Mouse (Mus musculus) heart, embryonic 16.5 days (tissue): Measurements from ENCODE around the gene Gch1. TPM values are rescaled to one million over a fixed set of nuclear protein-coding genes. Genes with fewer than 3 reads are reported as not detected.
"Not testable (repeated sequence)": the region's sequence is repeated elsewhere in the genome, so short reads cannot be mapped to it uniquely, and the experiment has no call there.

Experiments used
- ATAC-seq: fragments of 200-750 bp; cut with Nextera tagmentation; replicated peaks from 2 replicates; pipeline ENCODE4 v1.8.0; 2017; ENCODE audit warnings: moderate number of reproducible peaks; ENCODE audit not compliant: insufficient read depth, low FRiP score; ENCODE audit errors: extremely low read depth
- H3K27ac ChIP-seq: fragments of 300-500 bp; sonication (generic); 2 replicates; pipeline ENCODE4 v1.5.1; 2014; ENCODE audit warnings: mild to moderate bottlenecking, low read length, control low read depth, moderate library complexity
- H3K27me3 ChIP-seq: fragments of 300-500 bp; sonication (generic); 2 replicates; pipeline ENCODE4 v1.6.1; 2014; ENCODE audit warnings: low read length, mixed read lengths; ENCODE audit not compliant: control insufficient read depth, insufficient read depth
- H3K36me3 ChIP-seq: fragments of 300-500 bp; sonication (generic); 2 replicates; pipeline ENCODE4 v1.6.1; 2014; ENCODE audit not compliant: control insufficient read depth, insufficient read depth
- H3K4me1 ChIP-seq: fragments of 300-500 bp; sonication (generic); 2 replicates; pipeline ENCODE4 v1.6.1; 2014; ENCODE audit warnings: low read length, mixed read lengths; ENCODE audit not compliant: control insufficient read depth, insufficient read depth
- H3K4me2 ChIP-seq: fragments of 300-500 bp; sonication (generic); 2 replicates; pipeline ENCODE4 v1.6.1; 2014; ENCODE audit warnings: low read depth, mild to moderate bottlenecking, control low read depth, low read length
- H3K4me3 ChIP-seq: fragments of 300-500 bp; sonication (generic); 2 replicates; pipeline ENCODE4 v1.5.1; 2014; ENCODE audit warnings: mild to moderate bottlenecking, control low read depth, low read length
- H3K9ac ChIP-seq: fragments of 300-500 bp; sonication (generic); 2 replicates; pipeline ENCODE4 v1.6.1; 2014; ENCODE audit warnings: low read length, control low read depth
- H3K9me3 ChIP-seq: fragments of 300-500 bp; sonication (generic); replicated peaks from 2 replicates; pipeline ENCODE4 v1.6.1; 2016; ENCODE audit warnings: low read length; ENCODE audit not compliant: control insufficient read depth
- WGBS: fragments of 180-500 bp; shearing (Covaris S2); extraction: QIAGEN DNeasy Blood & Tissue Kit; methylation state at CpG from one replicate; pipeline ENCODE4 v1.1.7; 2014; 5-methylcytosine and 5-hydroxymethylcytosine counted together
- polyA plus RNA-seq: library from polyadenylated mRNA; unstranded; fragments of >200 nt; fragmentation: Nextera tagmentation; extraction: Ambion mirVana; gene quantifications from 2 replicates; pipeline ENCODE4 v1.2.1, GENCODE M21; 2015

Gene Gch1
- polyA plus RNA-seq, 1 experiment from 2014 or later: 7.0 TPM

DNA sequence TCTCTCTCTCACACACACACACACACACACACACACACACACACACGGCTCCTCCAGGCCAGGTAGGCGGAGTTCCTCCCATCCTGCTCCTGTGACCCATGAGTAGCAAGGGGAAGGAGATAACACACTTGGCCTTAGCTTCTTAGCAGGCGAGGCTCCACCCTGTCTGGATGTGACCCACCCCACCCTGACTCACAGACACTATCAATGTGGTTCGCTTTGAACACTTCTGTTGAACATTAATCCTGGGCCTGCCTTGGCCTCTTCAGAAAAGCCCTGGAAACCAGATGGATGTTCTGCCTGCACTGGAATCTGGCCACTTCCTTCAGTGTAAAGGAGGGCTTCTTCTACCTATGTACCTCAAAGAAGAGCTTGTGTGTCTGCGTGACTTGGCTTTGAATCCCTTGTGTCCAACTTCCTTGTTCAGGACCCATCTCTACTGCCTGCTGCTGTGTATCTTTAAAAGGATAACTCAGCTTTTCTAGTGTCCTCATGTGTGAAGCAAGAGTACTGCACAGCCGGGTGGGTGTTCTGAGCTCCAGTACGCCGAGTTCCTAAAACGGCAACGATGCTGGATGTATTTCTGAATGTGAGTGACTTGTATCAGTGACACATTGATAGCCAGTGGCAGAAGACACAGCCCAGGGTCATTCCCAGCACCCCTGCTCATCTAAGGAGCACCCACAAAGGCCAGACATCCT, 73.0 kb downstream of the Gch1 start:
- ATAC-seq: no peak; the same call in 1 of the 2 replicates
- H3K4me2 ChIP-seq: no peak overlapping the region
- no peaks in the 10 kb centered on the region for H3K27me3 ChIP-seq
- H3K36me3 ChIP-seq: no peaks in the 10 kb centered on the region
- H3K4me1 ChIP-seq: no peaks in the 10 kb centered on the region
- H3K9ac ChIP-seq: no peak overlapping the region
- H3K27ac ChIP-seq: no peak overlapping the region
- no peaks in the 10 kb centered on the region for H3K9me3 ChIP-seq
- no peak overlapping the region for H3K4me3 ChIP-seq
- 49% methylated on average over 10 of the region's 10 CpGs for WGBS

DNA sequence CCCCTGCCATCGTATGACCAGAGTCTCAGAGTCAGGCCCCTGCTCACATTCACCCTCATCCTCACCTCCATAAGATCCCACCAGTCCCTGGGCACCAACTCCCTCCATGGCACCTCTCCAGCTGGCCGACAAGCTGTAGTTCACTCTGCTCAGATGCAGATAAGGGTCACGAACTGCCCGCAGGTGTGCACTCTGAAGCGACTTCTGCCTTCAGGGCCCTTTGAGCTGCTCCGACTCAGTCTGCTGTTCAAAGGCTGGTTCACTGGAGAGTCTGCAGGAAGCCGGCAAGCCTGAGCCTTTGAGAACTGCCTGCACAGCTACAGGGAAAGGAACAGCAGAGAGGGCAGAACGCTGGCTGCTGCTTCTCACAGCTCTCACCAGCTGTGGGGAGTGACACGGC, 74.1 kb downstream of the Gch1 start:
- Histone ChIP-seq H3K9me3 (no peaks in the 10 kb centered on the region), H3K9ac (no peak overlapping the region), H3K4me2 (no peak overlapping the region), H3K36me3 (no peaks in the 10 kb centered on the region), H3K4me1 (no peaks in the 10 kb centered on the region), H3K4me3 (no peak overlapping the region), H3K27ac (no peak overlapping the region), H3K27me3 (no peaks in the 10 kb centered on the region)
- peak; percentile 45 for ATAC-seq
- 52% methylated on average over 8 of the region's 9 CpGs for whole genome bisulfite sequencing

DNA sequence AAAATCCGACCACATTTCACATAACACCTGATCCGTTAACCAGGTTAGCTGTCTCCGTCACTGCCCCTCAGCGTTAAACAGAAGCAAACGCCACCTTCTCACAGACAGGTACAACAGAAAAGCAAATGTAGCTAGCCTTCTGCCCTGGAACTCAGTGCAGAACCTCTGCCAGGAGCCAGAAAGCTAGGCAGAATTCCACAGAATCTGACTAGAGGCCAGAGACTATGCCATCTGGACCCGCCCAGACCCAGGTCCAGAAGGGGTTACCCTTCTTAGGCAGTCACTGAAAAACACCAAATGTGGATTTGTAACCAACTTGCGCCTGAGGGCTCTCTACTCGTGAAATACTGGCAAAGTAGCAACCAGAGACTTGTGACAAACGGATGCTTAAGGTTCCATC, 77.9 kb downstream of the Gch1 start:
- Histone ChIP-seq H3K27ac (no peak overlapping the region), H3K4me3 (no peak overlapping the region), H3K9me3 (no peaks in the 10 kb centered on the region), H3K9ac (no peak overlapping the region), H3K4me1 (peaks cover 2% of the 10 kb centered on the region; the same call in 1 of the 2 replicates), H3K36me3 (peaks cover 5% of the 10 kb centered on the region; the same call in 1 of the 2 replicates), H3K4me2 (no peak overlapping the region), H3K27me3 (no peaks in the 10 kb centered on the region)
- ATAC-seq: no peak
- WGBS: 44% methylated on average over 9 of the region's 9 CpGs

DNA sequence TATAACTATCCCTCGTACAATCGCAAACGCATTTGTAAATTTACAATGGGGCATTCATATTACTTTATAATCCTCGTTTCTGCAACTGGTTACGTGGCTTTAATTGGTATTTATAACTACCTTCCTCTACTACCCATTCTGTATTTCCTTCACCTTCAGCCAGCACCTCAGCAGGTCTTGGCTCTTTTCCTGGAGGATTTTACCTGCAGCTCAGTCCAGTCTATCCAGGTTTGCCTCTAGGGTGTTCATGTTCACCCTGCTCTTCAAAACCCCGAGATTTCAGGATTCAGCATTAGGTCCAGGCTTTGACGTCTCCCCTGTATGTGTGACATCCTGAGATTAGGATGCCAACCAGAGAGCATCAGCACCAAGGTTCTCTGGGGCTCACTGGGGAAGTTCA, 78.8 kb downstream of the Gch1 start:
- H3K4me3 ChIP-seq: not testable (repeated sequence)
- H3K36me3 ChIP-seq: peaks cover 11% of the 10 kb centered on the region
- 80% methylated on average over 6 of the region's 7 CpGs for WGBS

DNA sequence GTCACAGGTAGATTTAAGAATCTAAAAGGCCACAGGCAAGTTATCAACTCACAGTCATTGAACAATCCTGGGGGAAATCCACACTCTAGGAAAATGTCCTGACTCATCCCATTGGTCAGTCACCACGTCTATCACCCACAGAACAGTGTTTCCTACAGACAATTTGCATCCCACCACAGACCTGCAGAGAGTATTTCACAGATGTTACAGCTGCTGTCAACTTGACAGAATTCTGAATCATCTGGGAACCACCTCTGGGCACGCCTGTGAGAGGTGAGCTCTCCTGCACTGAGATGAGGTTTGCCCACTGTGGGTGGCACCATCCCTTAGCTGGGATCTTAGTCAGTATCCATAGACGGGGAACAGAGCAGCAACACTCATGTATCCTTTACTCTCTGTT, 81.8 kb downstream of the Gch1 start:
- H3K4me1 ChIP-seq: peaks cover 3% of the 10 kb centered on the region
- ATAC-seq: no peak
- no peaks in the 10 kb centered on the region for H3K27me3 ChIP-seq
- WGBS: 82% methylated on average over 3 of the region's 3 CpGs
- no peak overlapping the region for H3K4me2 ChIP-seq
- H3K9me3 ChIP-seq: no peaks in the 10 kb centered on the region
- H3K27ac ChIP-seq: no peak overlapping the region
- no peak overlapping the region for H3K9ac ChIP-seq
- peaks cover 12% of the 10 kb centered on the region for H3K36me3 ChIP-seq
- no peak overlapping the region for H3K4me3 ChIP-seq

More for the DNA sequence above, 78.8 kb downstream of the Gch1 start:
- not testable (repeated sequence) for ATAC-seq, H3K9ac ChIP-seq, H3K9me3 ChIP-seq, H3K27ac ChIP-seq, H3K4me2 ChIP-seq, H3K27me3 ChIP-seq, H3K4me1 ChIP-seq

DNA sequence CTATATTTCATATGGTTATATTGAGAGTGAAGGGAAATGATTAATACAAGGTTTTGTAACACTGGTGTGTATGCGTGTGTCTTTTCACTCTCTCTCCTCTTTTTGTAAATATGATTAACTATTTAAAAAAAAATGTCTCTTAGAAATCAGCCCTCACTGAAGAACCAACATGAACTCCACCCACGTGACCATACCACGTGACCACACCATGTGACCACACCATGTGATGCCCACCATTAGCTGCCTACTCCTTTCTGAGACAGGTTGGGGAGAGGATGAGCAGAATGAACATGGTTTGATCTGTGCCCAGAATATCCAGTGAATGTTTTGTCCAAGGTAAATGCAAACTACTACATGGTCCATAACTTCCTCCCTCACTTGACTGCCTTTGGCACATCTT, 83.5 kb downstream of the Gch1 start:
- Histone ChIP-seq H3K27me3 (no peaks in the 10 kb centered on the region), H3K27ac (no peak overlapping the region), H3K4me3 (no peak overlapping the region), H3K36me3 (peaks cover 14% of the 10 kb centered on the region), H3K4me1 (peaks cover 4% of the 10 kb centered on the region), H3K9ac (no peak overlapping the region), H3K4me2 (no peak overlapping the region), H3K9me3 (no peaks in the 10 kb centered on the region)
- ATAC-seq: no peak
- 96% methylated on average over 3 of the region's 3 CpGs for WGBS

DNA sequence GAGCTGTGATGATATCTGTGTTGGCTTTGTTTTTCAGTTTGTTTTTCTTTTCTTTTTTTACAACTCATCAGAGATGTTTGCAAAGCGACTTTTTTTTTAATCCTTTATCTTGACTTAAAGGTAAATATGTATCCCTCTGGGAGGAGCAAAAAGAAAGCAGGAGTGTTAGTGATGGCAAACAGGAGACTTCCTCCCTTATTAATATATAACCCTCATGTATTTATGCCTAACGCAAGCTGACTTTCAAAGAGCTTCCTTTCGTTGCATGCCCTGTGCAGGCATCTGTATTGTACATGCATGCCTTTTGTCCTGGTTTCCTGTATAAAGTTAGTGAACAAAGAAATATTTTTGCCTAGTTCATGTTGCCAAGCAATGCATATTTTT, 84.0 kb downstream of the Gch1 start:
- no peak overlapping the region; the same call in 1 of the 2 replicates for H3K9ac ChIP-seq
- H3K27me3 ChIP-seq: no peaks in the 10 kb centered on the region
- no peak for ATAC-seq
- H3K27ac ChIP-seq: no peak overlapping the region
- WGBS: 81% methylated on average over 3 of the region's 3 CpGs
- no peak overlapping the region for H3K4me2 ChIP-seq
- peaks cover 17% of the 10 kb centered on the region for H3K36me3 ChIP-seq
- no peak overlapping the region for H3K4me3 ChIP-seq
- peaks cover 4% of the 10 kb centered on the region for H3K4me1 ChIP-seq
- no peaks in the 10 kb centered on the region for H3K9me3 ChIP-seq

DNA sequence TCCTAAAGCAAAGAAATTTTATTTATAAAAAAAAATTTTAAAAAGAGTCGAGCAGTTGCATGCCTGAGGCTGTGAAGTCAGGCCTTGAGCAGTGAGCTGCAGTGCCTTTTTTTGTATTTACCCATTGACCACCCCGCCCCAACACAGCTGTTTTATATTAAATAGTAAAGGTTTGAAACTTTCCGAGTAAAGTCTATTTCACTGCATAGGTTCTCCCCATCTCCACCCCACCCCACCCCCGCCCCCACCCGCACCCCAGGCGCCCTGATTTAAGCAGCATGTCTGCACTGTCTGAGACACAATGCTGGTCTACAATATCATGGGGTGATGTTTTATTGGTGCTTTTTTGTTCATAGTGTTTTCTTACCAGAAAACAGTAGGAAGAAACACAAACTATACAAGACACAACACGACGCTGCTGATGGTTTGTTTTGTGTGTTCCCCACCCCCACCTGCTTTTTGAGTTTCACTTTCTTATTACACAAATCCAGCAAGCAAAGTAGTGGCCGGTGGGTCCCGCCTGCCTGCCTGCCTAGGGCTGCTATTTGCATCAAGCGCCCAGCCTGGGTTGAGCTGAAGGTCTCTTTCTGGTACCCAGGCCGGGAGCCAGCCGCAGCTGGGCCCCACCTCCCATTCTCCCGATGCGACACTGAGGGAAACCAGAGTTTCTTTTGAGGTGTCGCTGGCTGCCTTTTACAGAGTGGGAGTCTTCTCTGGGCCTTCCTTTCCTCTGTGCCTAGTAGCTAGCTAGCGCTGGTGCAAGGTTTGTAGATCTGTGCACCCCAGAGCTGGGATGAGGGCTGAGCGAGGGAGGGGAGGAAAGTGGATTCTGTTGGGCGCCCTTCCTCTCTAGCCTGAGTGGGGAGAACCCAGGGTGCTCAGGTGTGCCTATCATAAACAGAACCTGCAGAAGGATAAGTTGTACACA, 84.7 kb downstream of the Gch1 start:
- ATAC-seq: no peak
- peaks cover 22% of the 10 kb centered on the region for H3K36me3 ChIP-seq
- H3K9ac ChIP-seq: no peak overlapping the region; the same call in 1 of the 2 replicates
- H3K4me2 ChIP-seq: peak overlapping the region; percentile 24; the same call in 1 of the 2 replicates
- no peaks in the 10 kb centered on the region for H3K27me3 ChIP-seq
- H3K9me3 ChIP-seq: no peaks in the 10 kb centered on the region
- H3K27ac ChIP-seq: 0 out of 2 replicates have a peak overlapping the region, but pooled peaks have one; percentile 18
- H3K4me3 ChIP-seq: peak overlapping the region; percentile 19; the same call in 1 of the 2 replicates
- 50% methylated on average over 19 of the region's 19 CpGs for whole genome bisulfite sequencing
- H3K4me1 ChIP-seq: peaks cover 2% of the 10 kb centered on the region; the same call in 1 of the 2 replicates
